Mouse (Mus musculus): ENCODE measurements around the gene Jsrp1.

- TF ChIP-seq CTCF (IDR thresholded peaks at IDR 0.05; ENCODE audit: borderline replicate concordance, insufficient read depth, low read length) (no peak), POLR2A (IDR thresholded peaks at IDR 0.05; ENCODE audit: low read depth, low read length) (no peak)
These were observed 6.1 kb upstream of the Jsrp1 start for GRCm38 (mm10) chr10:80819406-80819805.
